Mouse (Mus musculus) heart, adult 2 months (tissue): ENCODE measurements around the gene Dusp23.

Experiments
- CTCF ChIP-seq: fragments of 200-600 bp; IDR thresholded peaks from 2 replicates; pipeline ENCODE4 v1.8.1; 2022; ENCODE audit warnings: antibody characterized with exemption, mild to moderate bottlenecking, moderate library complexity
- POLR2A ChIP-seq: fragments of 200-500 bp; IDR thresholded peaks from 2 replicates; pipeline ENCODE4 v1.6.1; 2011; ENCODE audit warnings: mild to moderate bottlenecking, low read depth, low read length, control low read depth; ENCODE audit not compliant: insufficient read depth

- no peak for TF ChIP-seq CTCF
- TF ChIP-seq POLR2A, result no peak
Observed at GRCm38 (mm10) chr1:172657266-172657665, 24.5 kb upstream of the Dusp23 start.
